Mouse (Mus musculus) thymus, adult 2 months (tissue): ENCODE results near the gene Wdr73.

Experiments
- CTCF ChIP-seq: fragments of 200-500 bp; IDR thresholded peaks from 2 replicates; pipeline ENCODE4 v1.5.1; 2012; ENCODE audit warnings: mild to moderate bottlenecking, control low read depth, low read length, moderate library complexity, borderline replicate concordance; ENCODE audit not compliant: control insufficient read depth, poor library complexity, insufficient read depth; ENCODE audit errors: extremely low read depth
- POLR2A ChIP-seq: fragments of 200-500 bp; IDR thresholded peaks from 2 replicates; pipeline ENCODE4 v1.6.1; 2012; ENCODE audit warnings: mild to moderate bottlenecking, low read length, control low read depth, moderate library complexity; ENCODE audit not compliant: control insufficient read depth, poor library complexity, insufficient read depth; ENCODE audit errors: extremely low read depth

GRCm38 (mm10) chr7:80860227-80860626 is 40.8 kb downstream of the Wdr73 start:
- TF ChIP-seq CTCF = no peak
- TF ChIP-seq POLR2A = no peak
